Mouse (Mus musculus) stomach, postnatal 0 days (tissue): Measurements from ENCODE around the gene Atg9b.

Experiments used
- CTCF ChIP-seq: IDR thresholded peaks from 2 replicates; pipeline ENCODE4 v1.5.1; 2016; ENCODE audit warnings: antibody characterized with exemption, low read depth, mild to moderate bottlenecking, moderate library complexity
- EP300 ChIP-seq: optimal IDR thresholded peaks from 2 replicates; pipeline ENCODE3; 2016; ENCODE audit warnings: antibody characterized with exemption

DNA sequence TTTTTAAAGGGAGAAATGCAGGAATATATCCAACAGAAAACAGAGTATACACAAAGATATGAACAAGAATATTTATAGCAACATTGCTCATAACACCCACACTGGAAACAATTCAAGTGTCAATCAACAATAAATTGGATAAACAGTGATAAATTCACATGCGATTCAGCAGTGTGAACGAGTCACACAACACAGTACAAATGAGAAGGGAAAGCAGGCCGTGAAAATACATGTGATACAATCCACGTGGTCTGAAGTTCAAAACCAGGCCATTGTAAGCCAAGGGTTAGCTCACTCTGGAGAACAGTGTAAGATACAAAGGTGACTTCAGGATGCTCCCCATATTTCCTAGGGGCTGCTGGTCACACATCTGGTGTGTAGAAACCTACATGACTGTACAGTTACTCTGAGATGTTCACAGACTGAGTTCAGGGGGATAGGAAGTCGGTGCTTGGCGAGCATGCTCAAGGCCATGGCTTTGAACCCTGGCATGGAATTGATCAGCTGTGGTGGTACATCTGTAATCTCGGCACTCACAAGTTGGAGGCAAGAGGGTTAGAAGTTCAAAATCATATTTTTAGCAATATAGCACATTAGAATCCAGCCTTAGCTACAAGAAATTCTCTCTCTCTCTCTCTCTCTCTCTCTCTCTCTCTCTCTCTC is 17.1 kb downstream of the Atg9b start:
- TF ChIP-seq CTCF: no peak
- TF ChIP-seq EP300: no peak
